Mouse (Mus musculus) spleen, adult 2 months (tissue): Measurements from ENCODE around the gene Slit3. TPM values are rescaled to one million over a fixed set of nuclear protein-coding genes. Genes with fewer than 3 reads are reported as not detected.
A peak's percentile ranks its signal among the peaks of the same experiment; 100 is the strongest.

ENCODE experiments used
- DNase-seq, 2 experiments: peaks; one replicate each; pipeline versions ENCODE4 v3.0.0 to v3.0.0-alpha.2; 2012 to 2021; ENCODE audit warnings: low spot score in 2 of 2, low read depth in 1 of 2
- H3K27ac ChIP-seq: fragments of 200-500 bp; 2 replicates; pipeline ENCODE4 v1.5.1; 2012; ENCODE audit warnings: low read length, inconsistent platforms; ENCODE audit not compliant: insufficient read depth
- H3K27me3 ChIP-seq: fragments of 200-500 bp; 2 replicates; pipeline ENCODE4 v1.6.1; 2012; ENCODE audit warnings: mild to moderate bottlenecking, moderate library complexity, low read length, inconsistent platforms; ENCODE audit not compliant: control insufficient read depth, insufficient read depth
- H3K36me3 ChIP-seq: fragments of 200-500 bp; 2 replicates; pipeline ENCODE4 v1.6.1; 2012; ENCODE audit warnings: mild to moderate bottlenecking, low read length, inconsistent platforms; ENCODE audit not compliant: control insufficient read depth, insufficient read depth
- H3K4me1 ChIP-seq: fragments of 200-500 bp; 2 replicates; pipeline ENCODE4 v1.6.1; 2011; ENCODE audit warnings: inconsistent platforms; ENCODE audit not compliant: control insufficient read depth, insufficient read depth, insufficient read length
- H3K4me3 ChIP-seq: fragments of 200-500 bp; 2 replicates; pipeline ENCODE4 v1.5.1; 2011; ENCODE audit warnings: mild to moderate bottlenecking, inconsistent platforms; ENCODE audit not compliant: insufficient read depth, insufficient read length; ENCODE audit errors: extremely low read depth
- CTCF ChIP-seq: fragments of 200-500 bp; IDR thresholded peaks from 2 replicates; pipeline ENCODE4 v1.5.1; 2011; ENCODE audit warnings: mild to moderate bottlenecking, inconsistent platforms; ENCODE audit not compliant: insufficient read depth, insufficient read length, insufficient replicate concordance; ENCODE audit errors: extremely low read depth
- POLR2A ChIP-seq: fragments of 200-500 bp; IDR thresholded peaks from 2 replicates; pipeline ENCODE4 v1.6.1; 2011; ENCODE audit warnings: low read depth, low read length, inconsistent platforms
- WGBS: fragments of 180-500 bp; shearing (Covaris S2); methylation state at CpG from one replicate; pipeline ENCODE4 v1.1.7; 2018; 5-methylcytosine and 5-hydroxymethylcytosine counted together
- polyA plus RNA-seq: library from polyadenylated mRNA; depleted of rRNA; stranded (reverse); fragments of >200 nt; gene quantifications from 2 replicates; pipeline ENCODE4 v1.2.3, GENCODE M21; 2012

The Slit3 gene
- polyA plus RNA-seq, 1 experiment, result 6.6 TPM

DNA sequence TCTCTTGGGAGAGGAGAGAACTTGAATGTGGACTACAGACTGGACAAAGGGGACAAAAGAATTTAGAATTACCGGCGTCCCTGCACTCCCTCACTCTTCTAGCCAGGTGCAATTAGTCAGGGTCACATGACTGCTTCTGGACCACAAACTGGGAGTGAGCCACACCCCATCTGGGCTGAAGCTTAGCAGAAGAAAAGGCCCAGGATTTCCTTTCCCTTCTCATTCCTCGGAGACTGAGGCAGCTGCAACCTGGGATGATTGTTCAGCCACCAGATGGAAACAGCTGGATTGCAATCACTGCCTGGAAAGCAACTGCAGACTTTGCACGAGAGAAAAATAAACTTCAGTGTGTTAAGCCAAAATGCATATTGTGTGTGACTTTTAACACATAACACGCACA, 35.0 kb upstream of the Slit3 start:
- DNase-seq, result no peak
- WGBS, result 69% methylated on average over 5 of the region's 5 CpGs
- Histone ChIP-seq H3K4me1 (peaks cover 11% of the 10 kb centered on the region), H3K27ac (no peak overlapping the region), H3K27me3 (no peaks in the 10 kb centered on the region), H3K4me3 (no peak overlapping the region), H3K36me3 (no peaks in the 10 kb centered on the region)
- no peak for TF ChIP-seq POLR2A
- TF ChIP-seq CTCF, result no peak

DNA sequence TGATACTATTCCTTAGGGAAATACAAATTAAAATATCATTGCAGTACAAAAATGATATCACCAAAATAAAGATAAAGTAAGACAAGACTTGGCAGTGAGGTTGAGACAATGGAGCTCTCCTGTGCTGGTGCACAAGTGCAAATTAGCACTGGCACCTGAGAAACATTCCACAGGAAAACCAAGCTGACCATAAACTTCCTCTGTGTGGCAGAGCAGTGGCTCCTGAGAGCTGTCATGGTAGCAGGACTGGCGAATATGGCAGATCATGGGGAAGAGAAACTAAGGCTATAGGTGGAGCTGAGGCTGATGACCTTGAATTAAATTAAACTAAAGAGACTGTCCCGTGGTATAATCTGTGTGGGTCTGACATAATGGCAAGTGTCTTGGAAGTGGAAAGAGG, 33.6 kb upstream of the Slit3 start:
- no peak for DNase-seq
- H3K27me3 ChIP-seq, result no peaks in the 10 kb centered on the region
- 16% methylated on average over 2 of the region's 2 CpGs for WGBS
- H3K4me1 ChIP-seq, result peaks cover 15% of the 10 kb centered on the region
- no peak overlapping the region for H3K4me3 ChIP-seq
- TF ChIP-seq POLR2A, result no peak
- TF ChIP-seq CTCF, result no peak
- H3K36me3 ChIP-seq, result no peaks in the 10 kb centered on the region
- H3K27ac ChIP-seq, result no peak overlapping the region

DNA sequence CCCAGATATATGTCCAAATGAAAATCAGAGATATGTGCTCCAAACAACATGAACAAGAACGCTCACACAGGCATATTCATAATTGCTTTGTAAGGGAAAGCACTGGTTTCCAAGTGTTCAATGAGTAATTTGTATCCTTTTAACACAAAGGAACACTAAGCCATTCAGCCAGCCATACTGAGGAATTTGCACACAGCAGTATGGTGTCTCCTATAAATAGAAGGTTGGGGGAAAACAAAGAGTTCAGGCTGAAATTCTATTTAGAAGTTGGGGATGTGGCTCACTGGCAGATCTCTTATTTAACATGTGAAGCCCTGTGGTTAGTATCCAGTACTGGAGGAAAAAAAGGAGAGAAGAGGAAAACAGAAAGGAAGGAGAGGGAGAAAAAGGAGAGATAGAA, 32.9 kb upstream of the Slit3 start:
- no peak overlapping the region for H3K4me3 ChIP-seq
- H3K36me3 ChIP-seq, result no peaks in the 10 kb centered on the region
- DNase-seq, result no peak
- H3K4me1 ChIP-seq, result peaks cover 15% of the 10 kb centered on the region
- H3K27ac ChIP-seq, result no peak overlapping the region
- no peaks in the 10 kb centered on the region for H3K27me3 ChIP-seq
- WGBS, result 88% methylated on average over 1 of the region's 1 CpGs
- TF ChIP-seq CTCF, result no peak

DNA sequence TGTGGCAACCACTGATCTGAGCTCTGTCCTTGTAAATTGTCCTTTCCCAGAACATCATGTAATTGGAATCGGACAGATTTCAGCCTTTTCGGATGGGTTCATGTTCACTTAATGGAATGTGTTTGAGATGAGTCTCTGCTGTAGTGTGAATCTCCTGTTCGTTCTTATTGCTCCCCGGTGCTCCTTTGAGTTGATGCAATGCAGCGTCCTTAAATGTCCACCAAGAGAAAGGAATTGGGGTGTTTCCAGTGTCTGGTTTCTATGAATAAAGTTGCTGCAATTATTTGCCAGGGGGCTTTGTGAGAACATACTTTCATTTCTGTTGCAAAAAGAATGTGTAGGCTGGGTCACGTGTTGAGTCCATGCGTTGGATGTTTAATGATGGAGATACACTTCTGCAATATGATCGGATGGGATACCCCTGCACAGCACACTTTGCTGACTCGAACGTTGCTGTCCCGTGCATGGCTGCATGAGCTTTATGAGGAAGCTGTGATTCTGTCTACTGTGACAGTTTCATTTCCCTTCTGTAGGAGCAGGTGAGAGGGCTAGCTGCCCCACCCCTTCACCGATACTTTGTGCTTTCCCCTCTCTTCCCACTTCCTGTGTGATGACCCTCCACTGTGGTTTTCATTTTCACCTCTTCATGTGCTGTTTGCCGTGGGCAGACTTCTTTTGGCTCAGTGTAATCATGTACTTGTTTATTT, 30.2 kb upstream of the Slit3 start:
- Histone ChIP-seq H3K27me3 (no peaks in the 10 kb centered on the region), H3K27ac (no peak overlapping the region), H3K36me3 (no peaks in the 10 kb centered on the region), H3K4me3 (no peak overlapping the region), H3K4me1 (peaks cover 15% of the 10 kb centered on the region)
- WGBS, result 50% methylated on average over 13 of the region's 13 CpGs
- DNase-seq, result peak; percentile 56 to 75
- TF ChIP-seq POLR2A (no peak), CTCF (no peak)

DNA sequence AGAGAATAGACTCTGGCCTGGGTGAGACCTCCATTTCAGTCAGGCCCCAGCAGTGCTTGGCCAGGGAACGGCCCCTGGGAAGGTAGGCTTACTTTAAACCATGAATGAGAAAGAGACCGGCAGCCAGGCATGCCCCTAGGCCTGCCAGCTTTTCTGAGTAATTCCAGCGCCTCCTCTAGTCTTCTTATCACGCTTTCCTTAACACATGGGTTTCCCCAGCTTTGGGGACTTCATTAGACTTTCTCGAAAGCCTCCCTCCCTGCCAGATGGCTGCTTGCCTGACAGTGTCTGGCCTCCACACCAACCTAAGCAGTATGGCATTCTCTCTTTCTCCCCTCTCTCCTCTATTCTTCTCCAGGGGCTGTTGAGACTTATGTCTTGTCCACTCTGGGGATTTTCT, 24.5 kb upstream of the Slit3 start:
- Histone ChIP-seq H3K27me3 (no peaks in the 10 kb centered on the region), H3K27ac (no peak overlapping the region), H3K4me3 (no peak overlapping the region), H3K36me3 (no peaks in the 10 kb centered on the region), H3K4me1 (peaks cover 2% of the 10 kb centered on the region; the same call in 1 of the 2 replicates)
- TF ChIP-seq CTCF, result no peak
- no peak for TF ChIP-seq POLR2A
- 85% methylated on average over 5 of the region's 5 CpGs for WGBS
- DNase-seq, result no peak

DNA sequence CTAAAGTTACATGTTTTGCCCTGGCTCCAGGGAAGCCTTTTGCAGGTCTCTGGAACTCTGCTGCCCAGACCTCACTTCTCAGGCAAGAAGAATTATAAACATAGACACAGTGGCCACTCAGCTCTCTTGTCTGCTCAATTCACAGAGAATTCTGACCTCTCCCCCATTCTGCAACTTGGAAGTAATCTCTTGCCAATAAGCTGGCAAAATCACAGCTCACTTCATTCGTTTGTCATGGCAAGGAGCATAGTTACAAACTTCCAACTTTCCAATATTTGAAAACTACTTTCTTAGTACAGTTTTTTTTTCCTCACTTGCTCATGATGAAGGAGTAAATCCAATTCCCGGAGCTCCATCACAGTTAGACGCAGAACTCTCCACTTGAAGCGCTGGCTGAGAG, 11.2 kb upstream of the Slit3 start:
- WGBS, result 81% methylated on average over 4 of the region's 4 CpGs
- H3K4me3 ChIP-seq, result no peak overlapping the region
- no peaks in the 10 kb centered on the region for H3K36me3 ChIP-seq
- no peak for DNase-seq
- no peaks in the 10 kb centered on the region for H3K4me1 ChIP-seq
- no peak overlapping the region for H3K27ac ChIP-seq
- TF ChIP-seq CTCF (no peak), POLR2A (no peak)
- no peaks in the 10 kb centered on the region for H3K27me3 ChIP-seq

DNA sequence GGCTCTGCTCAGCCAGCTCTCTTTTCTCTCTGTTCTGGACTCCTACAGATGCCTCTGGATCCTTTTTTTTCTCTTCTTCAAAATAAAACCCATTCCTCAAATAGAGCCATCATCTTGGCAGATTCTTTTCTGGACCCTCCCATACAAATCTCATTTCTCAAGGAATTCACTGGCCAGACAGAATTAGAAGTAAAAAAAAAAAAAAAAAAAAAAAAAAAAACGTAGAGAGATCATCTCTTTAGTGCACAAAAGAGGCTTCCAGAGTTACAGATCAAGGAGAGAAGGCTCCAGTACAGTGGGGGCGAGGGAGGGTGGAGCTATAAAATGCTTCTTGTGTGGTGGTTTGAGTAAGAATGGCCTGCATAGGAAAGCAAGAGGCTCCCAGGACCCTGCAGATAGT, 10.2 kb upstream of the Slit3 start:
- Histone ChIP-seq H3K4me3 (no peak overlapping the region), H3K36me3 (no peaks in the 10 kb centered on the region), H3K27me3 (no peaks in the 10 kb centered on the region), H3K27ac (no peak overlapping the region), H3K4me1 (no peaks in the 10 kb centered on the region)
- TF ChIP-seq POLR2A (no peak), CTCF (no peak)
- WGBS, result 53% methylated on average over 2 of the region's 2 CpGs
- no peak for DNase-seq
